8 mouse cellular contexts compared by ENCODE assay signal in genomic region chr7:100979175-100979574, GRCm38 (mm10). TPM values are rescaled to one million over a fixed set of nuclear protein-coding genes. Genes with fewer than 3 reads are reported as not detected.
A peak's percentile ranks its signal among the peaks of the same experiment; 100 is the strongest.
DNase-seq lines count a peak whose midpoint lies in the region; ATAC-seq and TF ChIP-seq lines count a peak whose summit lies in the region.

No protein-coding gene starts in this region.

- H3K27ac ChIP-seq in intestine, postnatal 0 days (ENCODE audit: low read depth, low read length), result no peak overlapping the region

- peak overlapping the region; percentile 13; the same call in 1 of the 2 replicates for H3K4me2 ChIP-seq in intestine, postnatal 0 days (replicated peaks; ENCODE audit: low read depth)

- no peaks in the 10 kb centered on the region for H3K27me3 ChIP-seq in intestine, postnatal 0 days (replicated peaks; ENCODE audit: control insufficient read depth, insufficient read depth, low read length)

- no peaks in the 10 kb centered on the region for H3K36me3 ChIP-seq in intestine, postnatal 0 days (ENCODE audit: control insufficient read depth, insufficient read depth)

- peak; percentile 32; the same call in 1 of the 2 replicates for ATAC-seq in intestine, postnatal 0 days

- DNase-seq in heart, adult 11 months, result peak; percentile 98
- no peak for DNase-seq in heart, adult 8-10 months (ENCODE audit: low spot score)
- peak; percentile 69 for DNase-seq in MN1 (ENCODE audit: low spot score)
- DNase-seq in gastrocnemius, postnatal 10 days, result peak; percentile 82
- DNase-seq in lung, postnatal 14 days, result peak; percentile 87
- no peak for DNase-seq in spleen, adult 18-20 months
- no peak for DNase-seq in embryo, embryonic 9.5 days (ENCODE audit: extremely low spot score)

- no peak overlapping the region for H3K4me3 ChIP-seq in intestine, postnatal 0 days (ENCODE audit: low read depth, low read length)

- no peaks in the 10 kb centered on the region for H3K9me3 ChIP-seq in intestine, postnatal 0 days (ENCODE audit: control insufficient read depth)

- H3K9ac ChIP-seq in intestine, postnatal 0 days (ENCODE audit: low read depth, low read length), result no peak overlapping the region

- peaks cover 16% of the 10 kb centered on the region for H3K4me1 ChIP-seq in intestine, postnatal 0 days (replicated peaks; ENCODE audit: control insufficient read depth, insufficient read depth, low read length)

- no peak for TF ChIP-seq CTCF in intestine, postnatal 0 days (IDR thresholded peaks at IDR 0.05; ENCODE audit: low read depth)

- WGBS in intestine, postnatal 0 days, result 20% methylated on average over 2 of the region's 2 CpGs

RNA-seq across cellular contexts. Expression of gene P2ry6, which starts 4.7 kb away (rescaled TPM):
- 1 to 10 TPM; 2.7 to 4.0 (median 3.3) TPM for total RNA-seq in heart, adult 8-10 months (2022)
- total RNA-seq in gastrocnemius, postnatal 10 days (2021), result 1 to 10 TPM; 2.3 to 4.0 TPM
- 5.7 and 7.0 TPM in 2 replicates for polyA plus RNA-seq in intestine, postnatal 0 days (2015; fragmentation: Nextera tagmentation; extraction: Ambion mirVana)

RNA-seq across cellular contexts. Expression of gene P2ry2, which starts 33.5 kb away (rescaled TPM):
- 10 to 100 TPM; 24.6 to 27.7 (median 27.2) TPM for total RNA-seq in heart, adult 8-10 months (2022)
- total RNA-seq in gastrocnemius, postnatal 10 days (2021), result 10 to 100 TPM; 56.5 to 57.9 TPM
- polyA plus RNA-seq in intestine, postnatal 0 days (2015; fragmentation: Nextera tagmentation; extraction: Ambion mirVana), result 2.0 and 2.6 TPM in 2 replicates

RNA-seq across cellular contexts. Expression of gene Arhgef17, which starts 47.3 kb away (rescaled TPM):
- 10 to 100 TPM; 25.0 to 36.6 (median 28.1) TPM for total RNA-seq in heart, adult 8-10 months (2022)
- total RNA-seq in gastrocnemius, postnatal 10 days (2021), result 10 to 100 TPM; 29.6 to 35.5 TPM
- 2.0 and 2.5 TPM in 2 replicates for polyA plus RNA-seq in intestine, postnatal 0 days (2015; fragmentation: Nextera tagmentation; extraction: Ambion mirVana)

Comparison
In these comparisons a context has a peak if more than half of its experiments do, and no peak if none do; other contexts are left out.
1. DNase-seq: peak in heart, adult 11 months (single experiment), MN1 (single experiment), gastrocnemius, postnatal 10 days (single experiment) and lung, postnatal 14 days (single experiment); none in heart, adult 8-10 months (single experiment), spleen, adult 18-20 months (0 of 2) and embryo, embryonic 9.5 days (single experiment).